In genomic region chr2:118201983-118202382, GRCm38 (mm10) we compare ENCODE assay signal across 22 mouse cellular contexts. TPM values are rescaled to one million over a fixed set of nuclear protein-coding genes. Genes with fewer than 3 reads are reported as not detected.
DNase-seq lines count a peak whose midpoint lies in the region; ATAC-seq and TF ChIP-seq lines count a peak whose summit lies in the region.
"Had no signal": no experiment of that assay in that cellular context is flagged by ENCODE, and none has a peak within 500 bp of the region (broad histone marks: within the 10 kb centered on the region; RNA-seq: fewer than 3 reads in every experiment).

No protein-coding gene starts in this region.

- no peak overlapping the region for H3K4me3 ChIP-seq in forebrain, embryonic 12.5 days (replicated peaks)
- no peak overlapping the region for H3K4me3 ChIP-seq in forebrain, embryonic 11.5 days (ENCODE audit: low read depth, low read length)
- H3K4me3 ChIP-seq in kidney, embryonic 15.5 days (replicated peaks) = no peak overlapping the region
- H3K4me3 ChIP-seq in lung, postnatal 0 days (ENCODE audit: low read depth, low read length) = no peak overlapping the region
- H3K4me3 ChIP-seq: embryonic facial prominence, embryonic 12.5 days; erythroblast, embryonic 14.5 days; heart, embryonic 13.5 days; megakaryocyte, embryonic 14.5 days; stomach, embryonic 15.5 days had no signal

- no peak for TF ChIP-seq EP300 in lung, postnatal 0 days (IDR thresholded peaks at IDR 0.05)

- no peak overlapping the region for H3K4me2 ChIP-seq in forebrain, embryonic 12.5 days
- H3K4me2 ChIP-seq in forebrain, embryonic 11.5 days (ENCODE audit: low read depth, low read length, severe bottlenecking) = no peak overlapping the region
- H3K4me2 ChIP-seq in kidney, embryonic 15.5 days = no peak overlapping the region
- H3K4me2 ChIP-seq in lung, postnatal 0 days (replicated peaks; ENCODE audit: low read depth, low read length) = no peak overlapping the region
- H3K4me2 ChIP-seq: embryonic facial prominence, embryonic 12.5 days; heart, embryonic 13.5 days; stomach, embryonic 15.5 days had no signal

- H3K27me3 ChIP-seq in forebrain, embryonic 12.5 days = peaks cover 9% of the 10 kb centered on the region
- H3K27me3 ChIP-seq in forebrain, embryonic 11.5 days (ENCODE audit: control insufficient read depth, insufficient read depth, low read length) = no peaks in the 10 kb centered on the region
- H3K27me3 ChIP-seq in kidney, embryonic 15.5 days = no peaks in the 10 kb centered on the region
- no peaks in the 10 kb centered on the region for H3K27me3 ChIP-seq in lung, postnatal 0 days (replicated peaks; ENCODE audit: insufficient read depth, low read length)
- H3K27me3 ChIP-seq: embryonic facial prominence, embryonic 12.5 days; stomach, embryonic 15.5 days had no signal

- no peaks in the 10 kb centered on the region for H3K36me3 ChIP-seq in forebrain, embryonic 12.5 days (replicated peaks)
- no peaks in the 10 kb centered on the region for H3K36me3 ChIP-seq in forebrain, embryonic 11.5 days (ENCODE audit: control insufficient read depth, insufficient read depth, low read length)
- H3K36me3 ChIP-seq in kidney, embryonic 15.5 days = no peaks in the 10 kb centered on the region
- H3K36me3 ChIP-seq in lung, postnatal 0 days (ENCODE audit: insufficient read depth, low read length) = no peaks in the 10 kb centered on the region
- H3K36me3 ChIP-seq: embryonic facial prominence, embryonic 12.5 days; heart, embryonic 13.5 days; stomach, embryonic 15.5 days had no signal

- H3K9ac ChIP-seq in forebrain, embryonic 12.5 days = no peak overlapping the region
- no peak overlapping the region for H3K9ac ChIP-seq in forebrain, embryonic 11.5 days (ENCODE audit: low read length)
- H3K9ac ChIP-seq in kidney, embryonic 15.5 days = no peak overlapping the region
- no peak overlapping the region for H3K9ac ChIP-seq in lung, postnatal 0 days (replicated peaks; ENCODE audit: low read depth)
- H3K9ac ChIP-seq: embryonic facial prominence, embryonic 12.5 days; heart, embryonic 13.5 days; liver, postnatal 0 days; stomach, embryonic 15.5 days had no signal

- TF ChIP-seq CTCF in lung, postnatal 0 days (IDR thresholded peaks at IDR 0.05) = no peak

- peak overlapping the region; percentile 65; the same call in 1 of the 2 replicates for H3K27ac ChIP-seq in forebrain, embryonic 12.5 days
- no peak overlapping the region for H3K27ac ChIP-seq in forebrain, embryonic 11.5 days (ENCODE audit: low read depth, low read length)
- no peak overlapping the region for H3K27ac ChIP-seq in kidney, embryonic 15.5 days
- peak overlapping the region; percentile 20; the same call in 1 of the 2 replicates for H3K27ac ChIP-seq in lung, postnatal 0 days (ENCODE audit: low read length)
- H3K27ac ChIP-seq: embryonic facial prominence, embryonic 12.5 days; heart, embryonic 13.5 days; stomach, embryonic 15.5 days had no signal

- no peaks in the 10 kb centered on the region for H3K9me3 ChIP-seq in forebrain, embryonic 12.5 days
- H3K9me3 ChIP-seq in forebrain, embryonic 11.5 days (ENCODE audit: control insufficient read depth, low read length) = no peaks in the 10 kb centered on the region
- no peaks in the 10 kb centered on the region for H3K9me3 ChIP-seq in kidney, embryonic 15.5 days (replicated peaks)
- H3K9me3 ChIP-seq in lung, postnatal 0 days (ENCODE audit: low read length) = no peaks in the 10 kb centered on the region
- H3K9me3 ChIP-seq: embryonic facial prominence, embryonic 12.5 days; heart, embryonic 13.5 days; stomach, embryonic 15.5 days had no signal

- ATAC-seq in forebrain, embryonic 12.5 days (ENCODE audit: low FRiP score) = no peak
- no peak for ATAC-seq in forebrain, embryonic 11.5 days (replicated peaks; ENCODE audit: low FRiP score)
- no peak for ATAC-seq in kidney, embryonic 15.5 days (replicated peaks; ENCODE audit: low FRiP score)
- ATAC-seq in lung, postnatal 0 days = peak; percentile 29; the same call in 1 of the 2 replicates
- ATAC-seq: inflammation-experienced regulatory T-cells, adult 6 months; liver, postnatal 0 days had no signal

- DNase-seq in forebrain, embryonic 11.5 days (ENCODE audit: low spot score) = no peak
- DNase-seq in kidney, postnatal 14 days = peak; percentile 30
- no peak for DNase-seq in lung, postnatal 0 days (ENCODE audit: low spot score)
- DNase-seq in lung, postnatal 14 days = no peak
- DNase-seq in B cell, adult 2 months = no peak
- DNase-seq: cerebellum, adult 8-10 months; gastrocnemius, postnatal 10 days; heart, adult 18-20 months; heart, postnatal 36 days; kidney, postnatal 10 days; liver, postnatal 0 days; right cerebral cortex, postnatal 25 days; thymus, adult 18-20 months; thymus, postnatal 4 days had no signal

- peaks cover 43% of the 10 kb centered on the region for H3K4me1 ChIP-seq in forebrain, embryonic 12.5 days
- H3K4me1 ChIP-seq in forebrain, embryonic 11.5 days (replicated peaks; ENCODE audit: control insufficient read depth, insufficient read depth, low read length) = peaks cover 25% of the 10 kb centered on the region
- peaks cover 17% of the 10 kb centered on the region for H3K4me1 ChIP-seq in kidney, embryonic 15.5 days
- H3K4me1 ChIP-seq in lung, postnatal 0 days (ENCODE audit: insufficient read depth, low read depth, low read length) = no peaks in the 10 kb centered on the region; the same call in none of the 2 replicates
- H3K4me1 ChIP-seq: stomach, embryonic 15.5 days had no signal

RNA-seq across cellular contexts. Expression of gene Fsip1, which starts 54.8 kb away (rescaled TPM):
- 3.0 and 3.3 TPM in 2 replicates for polyA plus RNA-seq in forebrain, embryonic 12.5 days (2016; fragmentation: Nextera tagmentation; extraction: Ambion mirVana)
- polyA plus RNA-seq in forebrain, embryonic 11.5 days (2014; fragmentation: Nextera tagmentation; extraction: Ambion mirVana) = 3.2 and 4.2 TPM in 2 replicates
- 0.93 and 1.2 TPM in 2 replicates for polyA plus RNA-seq in kidney, embryonic 15.5 days (2015; fragmentation: Nextera tagmentation; extraction: Ambion mirVana)
- 2.3 and 3.1 TPM in 2 replicates for polyA plus RNA-seq in lung, postnatal 0 days (2015; fragmentation: Nextera tagmentation; extraction: Ambion mirVana)
- polyA plus RNA-seq: erythroblast, embryonic 14.5 days; heart, embryonic 13.5 days; inflammation-experienced regulatory T-cells, adult 6 months had no signal

Comparison
In these comparisons a context has a peak if more than half of its experiments do, and no peak if none do; other contexts are left out.
1. H3K27ac ChIP-seq: peak in forebrain, embryonic 12.5 days (single experiment) and lung, postnatal 0 days (single experiment); none in forebrain, embryonic 11.5 days (single experiment) and kidney, embryonic 15.5 days (single experiment).